ENCODE assay signal across 8 mouse cellular contexts in the genomic region with DNA sequence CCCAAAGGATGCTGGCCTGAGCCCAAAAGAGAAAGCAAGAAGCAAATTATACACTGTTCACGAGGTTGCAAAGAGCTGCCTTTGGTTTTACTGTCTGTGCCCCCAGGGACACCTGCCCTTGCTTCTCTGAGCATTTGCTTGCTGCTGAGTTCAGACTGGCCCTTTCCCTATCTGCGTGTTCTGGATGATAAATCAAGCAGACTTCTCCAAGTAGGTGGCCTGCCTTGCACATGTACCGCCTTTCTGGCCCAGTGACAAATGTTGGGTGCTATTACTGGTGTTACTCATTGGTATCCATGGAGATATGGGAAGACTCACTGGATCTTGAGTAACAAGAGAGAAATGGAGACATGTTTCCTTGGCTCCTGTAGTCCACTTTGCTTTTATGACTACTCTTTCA. TPM values are rescaled to one million over a fixed set of nuclear protein-coding genes. Genes with fewer than 3 reads are reported as not detected.
DNase-seq lines count a peak whose midpoint lies in the region; ATAC-seq and TF ChIP-seq lines count a peak whose summit lies in the region.

No protein-coding gene starts in this region.

- TF ChIP-seq POLR2A in kidney, adult 2 months (IDR thresholded peaks at IDR 0.05; ENCODE audit: low read depth, low read length) = no peak

- ATAC-seq in kidney, embryonic 16.5 days (ENCODE audit: low FRiP score, low TSS enrichment) = no peak
- ATAC-seq in limb, embryonic 13.5 days (ENCODE audit: low FRiP score, low read depth) = peak; percentile 81

- no peak overlapping the region for H3K4me2 ChIP-seq in kidney, embryonic 16.5 days (replicated peaks; ENCODE audit: low read depth, low read length)
- peak overlapping the region; percentile 30 for H3K4me2 ChIP-seq in limb, embryonic 13.5 days (replicated peaks)

- DNase-seq in kidney, adult 11 months = peak; percentile 43
- DNase-seq in adrenal gland, postnatal 36 days = peak; percentile 85 to 88
- DNase-seq in kidney, adult 2 months = peak; percentile 46
- peak; percentile 65 to 71 for DNase-seq in right cerebral cortex, postnatal 36 days (ENCODE audit: low spot score in 2 of 2)
- DNase-seq in cerebellum, adult 11-12 months = no peak
- no peak for DNase-seq in thymus, postnatal 14 days

- no peak overlapping the region for H3K9ac ChIP-seq in kidney, embryonic 16.5 days (replicated peaks; ENCODE audit: low read length)
- H3K9ac ChIP-seq in limb, embryonic 13.5 days = no peak overlapping the region

- H3K4me1 ChIP-seq in kidney, embryonic 16.5 days (ENCODE audit: insufficient read depth, low read length) = peaks cover 3% of the 10 kb centered on the region; the same call in 1 of the 2 replicates
- no peaks in the 10 kb centered on the region for H3K4me1 ChIP-seq in kidney, adult 2 months (ENCODE audit: control insufficient read depth, insufficient read depth, low read length)
- peaks cover 20% of the 10 kb centered on the region for H3K4me1 ChIP-seq in limb, embryonic 13.5 days

- no peak overlapping the region for H3K4me3 ChIP-seq in kidney, embryonic 16.5 days (ENCODE audit: low read length)
- no peak overlapping the region for H3K4me3 ChIP-seq in kidney, adult 2 months (ENCODE audit: insufficient read depth, low read depth, low read length)
- no peak overlapping the region for H3K4me3 ChIP-seq in limb, embryonic 13.5 days

- H3K27ac ChIP-seq in kidney, embryonic 16.5 days (ENCODE audit: low read length) = no peak overlapping the region
- no peak overlapping the region for H3K27ac ChIP-seq in kidney, adult 2 months (ENCODE audit: insufficient read depth, low read depth, low read length)
- no peak overlapping the region for H3K27ac ChIP-seq in limb, embryonic 13.5 days

- no peaks in the 10 kb centered on the region for H3K9me3 ChIP-seq in kidney, embryonic 16.5 days (ENCODE audit: low read length)
- no peaks in the 10 kb centered on the region for H3K9me3 ChIP-seq in limb, embryonic 13.5 days

- WGBS in kidney, embryonic 16.5 days = 18% methylated on average over 3 of the region's 3 CpGs
- 25% methylated on average over 3 of the region's 3 CpGs for WGBS in kidney, adult 2 months
- 16% methylated on average over 3 of the region's 3 CpGs for WGBS in limb, embryonic 13.5 days

- TF ChIP-seq CTCF in kidney, adult 2 months (conservative IDR thresholded peaks at IDR 0.05; ENCODE audit: insufficient read depth, insufficient read length, low read depth, low read length) = no peak

- no peaks in the 10 kb centered on the region for H3K27me3 ChIP-seq in kidney, embryonic 16.5 days (ENCODE audit: insufficient read depth, low read length)
- no peaks in the 10 kb centered on the region for H3K27me3 ChIP-seq in kidney, adult 2 months (replicated peaks; ENCODE audit: control insufficient read depth, insufficient read depth, low read length)
- H3K27me3 ChIP-seq in limb, embryonic 13.5 days = no peaks in the 10 kb centered on the region

- H3K36me3 ChIP-seq in kidney, embryonic 16.5 days (ENCODE audit: insufficient read depth, low read length) = no peaks in the 10 kb centered on the region
- no peaks in the 10 kb centered on the region for H3K36me3 ChIP-seq in kidney, adult 2 months (ENCODE audit: control insufficient read depth, insufficient read depth, low read length)
- H3K36me3 ChIP-seq in limb, embryonic 13.5 days = no peaks in the 10 kb centered on the region

RNA-seq across cellular contexts. Expression of gene Gm9747, which starts 43.4 kb away (rescaled TPM):
- 13.1 and 15.0 TPM in 2 replicates for polyA plus RNA-seq in kidney, embryonic 16.5 days (2015; fragmentation: Nextera tagmentation; extraction: Ambion mirVana)
- total RNA-seq in adrenal gland, postnatal 36 days (2021) = not detected
- 0.03 TPM in 1 of 2 replicates, not detected in the other for polyA plus RNA-seq in kidney, adult 2 months (2012; rRNA removed)
- polyA plus RNA-seq in limb, embryonic 13.5 days (2015; fragmentation: Nextera tagmentation; extraction: Ambion mirVana) = 32.1 and 34.9 TPM in 2 replicates

Comparison
In these comparisons a context has a peak if more than half of its experiments do, and no peak if none do; other contexts are left out.
1. RNA of gene Gm9747, which starts 43.4 kb away (polyA plus RNA-seq): 32.1 to 34.9 TPM in limb, embryonic 13.5 days and 13.1 to 15.0 TPM in kidney, embryonic 16.5 days; 0.03 TPM in kidney, adult 2 months; every median in the first group is over 10 times any median in the second.
2. DNase-seq: peak in kidney, adult 11 months (single experiment), adrenal gland, postnatal 36 days (2 of 2), kidney, adult 2 months (single experiment) and right cerebral cortex, postnatal 36 days (2 of 2); none in cerebellum, adult 11-12 months (single experiment) and thymus, postnatal 14 days (single experiment).